Mouse (Mus musculus) spleen, adult 2 months (tissue): ENCODE results near the gene Kcnk13.

Experiments used
- CTCF ChIP-seq: fragments of 200-500 bp; IDR thresholded peaks from 2 replicates; pipeline ENCODE4 v1.5.1; 2011; ENCODE audit warnings: mild to moderate bottlenecking, inconsistent platforms; ENCODE audit not compliant: insufficient read depth, insufficient read length, insufficient replicate concordance; ENCODE audit errors: extremely low read depth
- POLR2A ChIP-seq: fragments of 200-500 bp; IDR thresholded peaks from 2 replicates; pipeline ENCODE4 v1.6.1; 2011; ENCODE audit warnings: low read depth, low read length, inconsistent platforms

DNA sequence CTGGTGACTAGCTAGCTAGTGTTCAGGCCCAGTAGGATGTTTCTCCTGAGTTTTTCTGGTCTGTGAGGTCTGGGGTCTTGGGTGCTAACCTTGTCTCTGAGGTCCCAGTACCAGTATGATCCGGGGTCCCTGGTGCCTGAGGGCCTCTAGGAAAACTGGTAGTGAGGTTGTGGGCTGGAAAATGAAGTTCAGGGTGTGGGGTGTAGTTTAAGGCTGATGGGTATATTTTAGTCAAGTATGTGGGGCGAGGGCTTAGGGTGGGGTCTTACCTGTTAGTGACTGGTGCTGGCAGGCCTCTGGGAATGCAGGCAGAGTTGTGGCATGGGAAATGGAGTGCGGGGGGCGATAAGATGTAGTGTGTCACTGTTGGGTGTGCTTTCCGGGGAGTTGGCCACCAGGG is 67.4 kb downstream of the Kcnk13 start:
- TF ChIP-seq POLR2A (no peak), CTCF (no peak)
